Mouse (Mus musculus) urinary bladder, postnatal 0 days (tissue): ENCODE data around the gene Tifa. TPM values are rescaled to one million over a fixed set of nuclear protein-coding genes. Genes with fewer than 3 reads are reported as not detected.

Source experiments
- polyA plus RNA-seq: library from polyadenylated mRNA; unstranded; fragments of >200 nt; fragmentation: Nextera tagmentation; extraction: Ambion mirVana; gene quantifications from 2 replicates; pipeline ENCODE4 v1.2.1, GENCODE M21; 2015

Tifa gene
- 5.2 TPM in 2 replicates for polyA plus RNA-seq

GRCm38 (mm10) chr3:127789500-127790191, at the start of gene Tifa:
TSS of gene Tifa (plus strand) at chr3:127789805.

GRCm38 (mm10) chr3:127780021-127780644, 9.5 kb upstream of the Tifa start, which contains the start of gene Alpk1:
TSS of gene Alpk1 (minus strand) at chr3:127780527.

DNA sequence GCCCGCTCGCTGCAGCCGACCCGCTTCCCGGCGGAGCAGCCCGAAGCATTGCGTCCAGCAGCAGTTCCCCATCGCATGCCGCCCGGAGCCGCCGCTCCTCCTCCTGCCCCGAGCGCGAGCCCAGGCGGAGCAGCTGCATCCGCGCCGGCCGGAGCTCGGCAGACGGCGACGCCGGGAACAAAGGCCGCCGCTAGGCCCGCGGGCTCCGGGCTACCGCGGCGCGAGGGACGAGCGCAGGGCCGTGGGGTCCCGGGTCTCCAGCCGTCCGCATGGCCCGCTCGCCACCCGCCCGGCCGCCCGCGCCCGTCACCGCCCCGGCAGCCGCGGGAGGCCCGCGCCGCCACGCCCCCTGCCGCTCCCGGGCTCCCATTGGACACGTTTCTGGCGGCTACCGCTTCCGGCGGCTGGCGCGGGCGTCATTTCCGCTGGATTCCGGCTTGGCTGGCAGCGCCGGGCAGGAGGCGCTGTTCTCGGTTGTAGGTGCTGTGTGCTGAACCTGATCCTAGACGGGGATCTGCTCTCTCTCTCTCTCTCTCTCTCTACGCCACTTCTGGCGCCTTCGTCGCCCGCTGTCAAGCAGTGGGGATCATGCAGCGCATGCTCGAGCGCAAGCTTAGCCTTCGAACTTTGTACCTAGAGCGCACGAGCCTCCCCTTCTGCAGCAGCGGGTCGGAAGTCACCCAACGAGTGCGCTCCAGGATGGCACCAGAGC, 47.7 kb downstream of the Tifa start, which contains the start of gene Ap1ar:
Gene Ap1ar (minus strand): TSS at position 370 of the 712 bp plus-strand sequence.

Other genes with a start within 250 kb of the Tifa start
- 27.9 and 36.8 TPM in 2 replicates for gene Larp7, start 236.5 kb upstream of the Tifa start, polyA plus RNA-seq
- 2.5 and 3.4 TPM in 2 replicates for gene Zgrf1, start 236.3 kb upstream of the Tifa start, polyA plus RNA-seq
- gene Neurog2, start 156.7 kb upstream of the Tifa start, polyA plus RNA-seq: not detected in 2 replicates
- 2.2 and 2.6 TPM in 2 replicates for gene Alpk1, start 9.3 kb upstream of the Tifa start, polyA plus RNA-seq
- 29.9 and 31.0 TPM in 2 replicates for gene Ap1ar, start 47.7 kb downstream of the Tifa start, polyA plus RNA-seq
- 20.8 and 22.0 TPM in 2 replicates for gene Fam241a, start 106.5 kb downstream of the Tifa start, polyA plus RNA-seq